Mouse (Mus musculus): Measurements from ENCODE around the gene Selenow. TPM values are rescaled to one million over a fixed set of nuclear protein-coding genes. Genes with fewer than 3 reads are reported as not detected.

Gene Selenow
- total and polyA plus RNA-seq, 2 experiments = 68.1 to 250 TPM

DNA sequence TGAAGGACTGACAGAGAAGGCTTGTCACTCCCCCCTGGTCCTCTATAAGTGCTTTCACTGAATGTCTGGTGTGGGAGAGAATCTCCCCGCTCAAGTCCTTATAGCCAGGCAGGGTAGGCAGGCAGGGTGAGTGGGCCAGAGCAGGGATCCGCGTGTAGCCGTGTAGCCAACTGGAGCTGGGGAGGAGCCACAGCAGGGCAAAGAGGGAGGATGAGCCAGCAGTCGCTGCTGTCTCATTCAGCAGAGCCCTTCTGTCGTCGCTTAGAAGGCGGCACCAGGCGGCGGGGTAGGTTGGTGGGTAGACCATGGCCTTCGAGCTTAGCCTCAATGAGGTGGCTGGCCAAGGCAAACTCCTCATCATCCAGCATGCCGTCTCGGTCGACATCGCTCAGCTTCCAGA, 27.8 kb upstream of the Selenow start:
- Histone ChIP-seq H3K27ac (replicated peaks; ENCODE audit: insufficient read depth, low read depth, low read length) (no peak overlapping the region), H3K27me3 (ENCODE audit: control insufficient read depth, insufficient read depth, low read length) (0 out of 2 replicates have a peak, but pooled peaks cover 2% of the 10 kb centered on the region), H3K36me3 (ENCODE audit: control insufficient read depth, insufficient read depth, low read length) (no peaks in the 10 kb centered on the region), H3K4me1 (ENCODE audit: control insufficient read depth, insufficient read depth, low read length) (peaks cover 3% of the 10 kb centered on the region), H3K9ac (ENCODE audit: low read depth, low read length) (no peak overlapping the region), H3K4me3 (ENCODE audit: insufficient read depth, low read depth, low read length) (no peak overlapping the region), H3K79me2 (ENCODE audit: control insufficient read depth, insufficient read depth, low read length) (no peaks in the 10 kb centered on the region)
- no peak for TF ChIP-seq CTCF (IDR thresholded peaks at IDR 0.05; ENCODE audit: low read depth, low read length)
- no peak for TF ChIP-seq POLR2A (IDR thresholded peaks at IDR 0.05; ENCODE audit: extremely low read depth, insufficient read depth, low read length)
- WGBS = 89% methylated on average over 15 of the region's 15 CpGs
- no peak for DNase-seq (ENCODE audit: extremely low read depth, low read depth, low spot score)

DNA sequence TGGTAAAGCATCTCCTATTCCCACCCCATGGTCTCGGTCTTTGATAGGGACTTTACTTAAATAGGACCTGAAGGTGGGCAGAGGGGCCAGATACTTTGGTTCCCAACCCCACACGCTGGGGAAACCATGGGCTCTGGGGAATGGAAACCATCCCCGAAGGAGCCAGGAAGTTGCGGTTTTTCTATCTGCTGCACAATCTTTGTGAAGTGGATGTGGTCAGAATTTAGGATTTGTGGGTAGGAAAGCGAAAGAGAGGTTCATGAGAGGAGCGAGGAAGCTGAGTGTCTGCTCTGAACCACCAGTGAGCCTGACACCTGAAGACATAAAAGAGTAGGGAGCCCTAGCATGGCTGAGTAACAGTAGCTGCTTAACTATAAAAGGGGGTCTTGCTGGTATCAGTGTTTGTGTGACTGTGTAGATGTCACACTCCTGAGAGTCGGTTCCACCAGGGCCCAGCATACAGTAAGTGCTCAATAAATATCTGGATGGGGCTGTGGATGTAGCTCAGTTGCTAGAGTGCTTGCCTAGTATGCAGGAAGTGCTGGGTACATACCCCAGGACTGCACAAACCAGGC, 27.1 kb upstream of the Selenow start:
- no peak for DNase-seq (ENCODE audit: extremely low read depth, low read depth, low spot score)
- Histone ChIP-seq H3K79me2 (ENCODE audit: control insufficient read depth, insufficient read depth, low read length) (no peaks in the 10 kb centered on the region), H3K27ac (replicated peaks; ENCODE audit: insufficient read depth, low read depth, low read length) (no peak overlapping the region), H3K9ac (ENCODE audit: low read depth, low read length) (no peak overlapping the region), H3K27me3 (ENCODE audit: control insufficient read depth, insufficient read depth, low read length) (no peaks in the 10 kb centered on the region), H3K4me3 (ENCODE audit: insufficient read depth, low read depth, low read length) (no peak overlapping the region), H3K4me1 (ENCODE audit: control insufficient read depth, insufficient read depth, low read length) (peaks cover 9% of the 10 kb centered on the region), H3K36me3 (ENCODE audit: control insufficient read depth, insufficient read depth, low read length) (no peaks in the 10 kb centered on the region)
- 82% methylated on average over 7 of the region's 7 CpGs for WGBS
- no peak for TF ChIP-seq POLR2A (IDR thresholded peaks at IDR 0.05; ENCODE audit: extremely low read depth, insufficient read depth, low read length)
- no peak for TF ChIP-seq CTCF (IDR thresholded peaks at IDR 0.05; ENCODE audit: low read depth, low read length)

DNA sequence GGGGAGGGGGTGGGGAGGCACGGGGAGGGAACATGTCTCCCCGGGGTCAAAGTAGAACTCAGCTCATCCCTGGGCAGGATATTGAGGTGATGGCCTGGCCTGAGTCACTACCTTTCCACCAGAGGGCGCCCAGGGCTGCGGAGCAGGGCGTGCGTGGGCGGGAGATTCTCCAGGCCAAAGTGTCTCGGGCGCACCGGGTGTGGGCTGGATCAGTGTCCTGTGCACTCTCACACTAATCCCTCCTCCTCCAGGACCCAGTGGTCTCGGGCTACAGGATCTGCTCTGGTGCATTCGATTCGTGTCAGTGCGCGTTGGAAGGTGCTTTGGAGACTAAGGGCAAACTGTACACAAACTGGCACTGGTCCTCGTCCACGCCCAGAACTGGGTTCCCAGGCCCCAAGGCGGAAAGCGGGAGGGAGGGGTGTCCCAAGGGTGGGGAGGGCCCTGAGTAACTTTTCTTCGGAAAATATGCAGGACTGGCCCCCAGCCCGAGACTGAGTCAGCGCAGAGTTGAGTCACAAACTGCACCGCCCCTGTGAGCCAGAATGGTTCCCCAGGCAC, 26.3 kb upstream of the Selenow start:
- Histone ChIP-seq H3K4me3 (ENCODE audit: insufficient read depth, low read depth, low read length) (peak overlapping the region; percentile 16), H3K4me1 (ENCODE audit: control insufficient read depth, insufficient read depth, low read length) (peaks cover 9% of the 10 kb centered on the region), H3K9ac (ENCODE audit: low read depth, low read length) (peak overlapping the region; percentile 38), H3K79me2 (ENCODE audit: control insufficient read depth, insufficient read depth, low read length) (no peaks in the 10 kb centered on the region), H3K36me3 (ENCODE audit: control insufficient read depth, insufficient read depth, low read length) (no peaks in the 10 kb centered on the region), H3K27me3 (ENCODE audit: control insufficient read depth, insufficient read depth, low read length) (no peaks in the 10 kb centered on the region), H3K27ac (replicated peaks; ENCODE audit: insufficient read depth, low read depth, low read length) (no peak overlapping the region)
- 5% methylated on average over 23 of the region's 23 CpGs for WGBS
- TF ChIP-seq CTCF (IDR thresholded peaks at IDR 0.05; ENCODE audit: low read depth, low read length) (peak; percentile 94), POLR2A (IDR thresholded peaks at IDR 0.05; ENCODE audit: extremely low read depth, insufficient read depth, low read length) (no peak)
- peak; percentile 73 for DNase-seq (ENCODE audit: extremely low read depth, low read depth, low spot score)

DNA sequence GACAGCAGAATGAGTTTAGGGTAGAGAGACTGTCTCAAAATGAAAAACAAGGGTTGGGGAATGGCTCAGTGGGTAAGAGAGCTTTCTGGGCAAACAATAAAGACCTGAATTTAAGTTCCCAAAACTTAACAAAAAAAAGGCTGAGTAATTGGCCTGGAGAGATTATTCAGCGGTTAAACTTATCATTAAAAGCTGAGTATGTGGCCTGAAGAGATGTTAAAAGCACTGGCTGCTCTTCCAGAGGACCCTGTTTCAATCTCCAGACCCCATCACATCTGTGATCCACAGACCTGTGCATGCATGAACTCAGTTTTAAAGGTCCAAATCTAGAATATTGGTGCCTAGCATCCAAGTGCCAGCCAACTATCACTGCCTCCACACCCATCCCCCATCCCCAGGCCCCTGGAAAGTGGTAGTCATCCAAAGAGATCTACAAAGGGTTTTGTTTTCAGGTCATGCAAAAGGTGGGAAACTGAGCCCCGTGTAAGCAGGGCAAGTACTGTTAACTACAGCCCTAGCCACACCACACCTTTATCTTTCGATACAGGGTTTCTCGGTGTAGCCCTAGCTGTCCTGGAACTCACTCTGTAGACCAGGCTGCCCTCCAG, 25.6 kb upstream of the Selenow start:
- no peak overlapping the region for H3K9ac ChIP-seq (ENCODE audit: low read depth, low read length)
- H3K4me1 ChIP-seq (ENCODE audit: control insufficient read depth, insufficient read depth, low read length) = peaks cover 9% of the 10 kb centered on the region

DNA sequence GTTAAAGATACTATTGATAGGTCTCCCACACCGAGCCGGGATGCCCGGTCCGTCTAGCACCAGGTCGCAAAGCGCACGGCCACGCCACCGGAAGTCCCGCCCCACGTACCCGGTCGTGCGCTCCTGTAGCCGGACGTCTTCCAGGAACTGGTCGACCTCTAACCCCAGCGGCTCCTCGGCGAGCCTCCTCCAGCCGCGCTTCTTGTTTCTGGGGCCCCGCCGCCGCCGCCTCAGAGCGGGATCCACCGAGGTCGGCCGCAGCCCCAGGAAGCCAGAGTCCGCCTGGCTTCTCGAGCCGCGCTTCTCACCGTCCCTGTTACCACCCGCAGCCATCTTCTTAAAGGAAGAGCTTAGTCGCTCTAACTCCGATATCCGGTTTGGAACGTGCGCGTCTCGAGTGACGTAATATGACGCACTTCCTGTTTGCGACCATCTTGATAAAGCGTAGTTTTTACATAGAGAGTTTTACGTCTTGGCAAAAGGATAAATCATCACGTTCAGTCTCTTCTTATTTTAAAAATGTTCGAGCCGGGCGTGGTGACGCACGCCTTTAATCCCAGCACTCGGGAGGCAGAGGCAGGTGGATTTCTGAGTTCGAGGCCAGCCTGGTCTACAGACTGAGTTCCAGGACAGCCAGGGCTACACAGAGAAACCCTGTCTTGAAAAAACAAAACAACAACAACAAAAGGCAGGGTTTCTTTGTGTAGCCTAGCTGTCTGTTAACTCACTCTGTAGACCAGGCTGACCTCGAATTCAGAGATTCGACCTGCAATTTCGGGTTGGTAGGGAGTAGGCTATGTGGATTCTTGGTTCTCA, 23.7 kb upstream of the Selenow start, which contains the start of gene Nop53:
Gene Nop53, minus strand, starts transcription at position 354 of the 816 bp plus-strand sequence.
- WGBS = 2% methylated on average over 59 of the region's 59 CpGs
- H3K4me3 ChIP-seq (ENCODE audit: insufficient read depth, low read depth, low read length) = peak within 1 kb of the TSS; percentile 86
- peak within 1 kb of the TSS; percentile 92 for H3K9ac ChIP-seq (ENCODE audit: low read depth, low read length)
- no peaks in the 10 kb centered on the region for H3K27me3 ChIP-seq (ENCODE audit: control insufficient read depth, insufficient read depth, low read length)
- no peaks in the 10 kb centered on the region for H3K79me2 ChIP-seq (ENCODE audit: control insufficient read depth, insufficient read depth, low read length)
- peak within 1 kb of the TSS; percentile 96 for H3K27ac ChIP-seq (replicated peaks; ENCODE audit: insufficient read depth, low read depth, low read length)
- H3K4me1 ChIP-seq (ENCODE audit: control insufficient read depth, insufficient read depth, low read length) = peaks cover 9% of the 10 kb centered on the region
- peaks cover 7% of the 10 kb centered on the region for H3K36me3 ChIP-seq (ENCODE audit: control insufficient read depth, insufficient read depth, low read length)
- no peak for TF ChIP-seq POLR2A (IDR thresholded peaks at IDR 0.05; ENCODE audit: extremely low read depth, insufficient read depth, low read length)
- no peak for TF ChIP-seq CTCF (IDR thresholded peaks at IDR 0.05; ENCODE audit: low read depth, low read length)
- DNase-seq (ENCODE audit: extremely low read depth, low read depth, low spot score) = peak; percentile 95

More for the DNA sequence above, 25.6 kb upstream of the Selenow start:
- Histone ChIP-seq H3K79me2 (ENCODE audit: control insufficient read depth, insufficient read depth, low read length) (no peaks in the 10 kb centered on the region), H3K36me3 (ENCODE audit: control insufficient read depth, insufficient read depth, low read length) (peaks cover 4% of the 10 kb centered on the region), H3K27ac (replicated peaks; ENCODE audit: insufficient read depth, low read depth, low read length) (0 out of 2 replicates have a peak overlapping the region, but pooled peaks have one; percentile 28), H3K27me3 (ENCODE audit: control insufficient read depth, insufficient read depth, low read length) (no peaks in the 10 kb centered on the region), H3K4me3 (ENCODE audit: insufficient read depth, low read depth, low read length) (no peak overlapping the region)
- no peak for DNase-seq (ENCODE audit: extremely low read depth, low read depth, low spot score)
- WGBS = 53% methylated on average over 4 of the region's 4 CpGs
- TF ChIP-seq POLR2A (IDR thresholded peaks at IDR 0.05; ENCODE audit: extremely low read depth, insufficient read depth, low read length) = no peak
- no peak for TF ChIP-seq CTCF (IDR thresholded peaks at IDR 0.05; ENCODE audit: low read depth, low read length)

All from liver, adult 2 months (tissue).